Mouse (Mus musculus): ENCODE data around the gene Flcn.

The Flcn gene

GRCm38 (mm10) chr11:59759626-59760025 is 50.2 kb downstream of the Flcn start:
- no peak for DNase-seq

DNA sequence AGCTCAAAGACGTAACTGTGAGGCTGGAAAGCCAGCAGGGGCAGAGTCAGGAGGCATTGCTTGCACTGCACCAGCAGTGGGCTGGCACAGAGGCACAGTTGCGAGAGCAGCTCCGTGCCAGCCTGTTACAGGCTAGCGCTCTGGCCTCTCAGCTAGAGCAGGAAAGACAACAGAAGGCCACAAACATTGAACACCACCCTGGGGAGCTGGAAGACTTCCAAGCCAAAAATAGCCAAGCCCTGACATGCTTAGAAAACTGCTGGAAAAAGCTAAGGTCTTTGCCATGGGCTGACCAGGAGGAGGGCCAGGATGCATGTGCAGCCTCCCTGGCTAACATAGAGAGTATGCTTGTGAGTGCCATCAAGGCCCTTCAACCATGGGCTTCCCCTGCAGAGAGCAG is 50.6 kb downstream of the Flcn start:
- DNase-seq = peak; percentile 97

- peak; percentile 91 for DNase-seq
These were observed 51.4 kb downstream of the Flcn start for GRCm38 (mm10) chr11:59758191-59758985.

GRCm38 (mm10) chr11:59756351-59756750 is 53.5 kb downstream of the Flcn start:
- no peak for DNase-seq

DNA sequence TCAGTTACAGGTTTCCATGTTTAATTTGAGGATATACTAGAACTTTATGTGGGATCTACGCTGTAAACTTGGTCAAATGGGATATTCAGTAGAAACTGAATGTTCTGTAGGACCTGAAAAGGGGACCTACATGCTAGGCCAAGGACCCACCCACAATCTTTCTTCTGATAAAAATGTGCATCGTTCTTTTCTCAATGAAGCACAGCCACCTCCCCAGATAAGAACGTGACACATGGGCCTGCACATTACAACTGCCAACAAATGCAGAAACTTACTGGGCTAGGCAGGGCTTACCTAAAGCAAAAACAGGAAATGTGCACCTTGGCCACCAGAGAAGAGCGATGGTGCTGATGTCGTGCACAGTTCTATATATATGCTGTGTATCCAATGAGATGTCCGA is 55.3 kb downstream of the Flcn start:
- DNase-seq = no peak

GRCm38 (mm10) chr11:59749050-59749449 is 60.8 kb downstream of the Flcn start:
- peak; percentile 94 for DNase-seq

GRCm38 (mm10) chr11:59746614-59747013 is 63.2 kb downstream of the Flcn start:
- no peak for DNase-seq

- DNase-seq = no peak
These were observed 64.0 kb downstream of the Flcn start for GRCm38 (mm10) chr11:59745851-59746250.

DNA sequence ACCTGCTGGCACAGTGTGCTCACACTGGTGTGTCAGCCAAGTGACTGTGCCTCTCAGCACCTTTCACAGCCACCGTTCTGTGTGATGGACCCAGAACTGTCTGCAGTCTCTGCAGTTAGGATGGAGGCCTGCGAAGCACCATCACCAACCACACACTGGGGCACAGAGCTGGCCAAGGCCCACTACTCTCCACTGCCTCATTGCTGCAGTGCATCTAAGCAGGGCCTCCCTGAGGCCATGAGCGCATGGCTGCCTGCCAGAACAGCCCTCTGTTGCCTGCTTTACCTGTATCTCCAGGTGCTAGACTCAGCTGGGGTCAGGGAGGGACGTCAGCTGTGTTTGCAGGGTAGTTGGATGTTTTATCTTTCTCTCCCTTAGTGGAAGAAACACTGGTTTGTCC is 65.4 kb downstream of the Flcn start:
- no peak for DNase-seq

- DNase-seq = no peak
These were observed 66.1 kb downstream of the Flcn start for GRCm38 (mm10) chr11:59743712-59744111.

- no peak for DNase-seq
These were observed 66.5 kb downstream of the Flcn start for GRCm38 (mm10) chr11:59743307-59743706.

GRCm38 (mm10) chr11:59741915-59742314 is 67.9 kb downstream of the Flcn start:
- DNase-seq = peak; percentile 89
